Mouse (Mus musculus) urinary bladder, postnatal 0 days (tissue): ENCODE results near the gene Prss2. TPM values are rescaled to one million over a fixed set of nuclear protein-coding genes. Genes with fewer than 3 reads are reported as not detected.

Experiments
- polyA plus RNA-seq: library from polyadenylated mRNA; unstranded; fragments of >200 nt; fragmentation: Nextera tagmentation; extraction: Ambion mirVana; gene quantifications from 2 replicates; pipeline ENCODE4 v1.2.1, GENCODE M21; 2015

Gene Prss2
- polyA plus RNA-seq = not detected in 2 replicates

GRCm38 (mm10) chr6:41521487-41521886 lies at the start of gene Prss2:
Gene Prss2 (plus strand): TSS chr6:41521787.

Other genes starting within 250 kb of the Prss2 start
- gene Try4, start 219.5 kb upstream of the Prss2 start, polyA plus RNA-seq = not detected in 2 replicates
- gene Try5, start 204.9 kb upstream of the Prss2 start, polyA plus RNA-seq = not detected in 2 replicates
- not detected in 2 replicates for gene Try10, start 167.7 kb upstream of the Prss2 start, polyA plus RNA-seq
- not detected in 2 replicates for gene Prss3, start 144.1 kb upstream of the Prss2 start, polyA plus RNA-seq
- gene Gm5771, start 129.4 kb upstream of the Prss2 start, polyA plus RNA-seq = not detected in 2 replicates
- gene Gm10334, start 75.6 kb upstream of the Prss2 start, polyA plus RNA-seq = not detected in 2 replicates
- not detected in 2 replicates for gene Prss1, start 62.9 kb upstream of the Prss2 start, polyA plus RNA-seq
- 4.4 and 4.6 TPM in 2 replicates for gene Ephb6, start 83.7 kb downstream of the Prss2 start, polyA plus RNA-seq
- gene Trpv6, start 114.6 kb downstream of the Prss2 start, polyA plus RNA-seq = 0.12 and 0.24 TPM in 2 replicates
- gene Trpv5, start 159.0 kb downstream of the Prss2 start, polyA plus RNA-seq = not detected in 2 replicates
- gene Llcfc1, start 162.6 kb downstream of the Prss2 start, polyA plus RNA-seq = not detected in 2 replicates
- gene Kel, start 182.6 kb downstream of the Prss2 start, polyA plus RNA-seq = 0.39 and 0.89 TPM in 2 replicates